Mouse (Mus musculus) stomach, embryonic 15.5 days (tissue): Measurements from ENCODE around the gene Ret. TPM values are rescaled to one million over a fixed set of nuclear protein-coding genes. Genes with fewer than 3 reads are reported as not detected.

Experiments used
- ATAC-seq: fragments of 200-750 bp; cut with Nextera tagmentation; 2 replicates; pipeline ENCODE4 v1.8.0; 2017; ENCODE audit warnings: low read depth, moderate number of reproducible peaks, moderate TSS enrichment; ENCODE audit not compliant: insufficient read depth, low FRiP score
- H3K27ac ChIP-seq: fragments of 300-500 bp; sonication (generic); 2 replicates; pipeline ENCODE4 v1.5.1; 2015; ENCODE audit warnings: mild to moderate bottlenecking, inconsistent platforms
- H3K27me3 ChIP-seq: fragments of 300-500 bp; sonication (generic); replicated peaks from 2 replicates; pipeline ENCODE4 v1.6.1; 2015; ENCODE audit warnings: inconsistent platforms
- H3K36me3 ChIP-seq: fragments of 300-500 bp; sonication (generic); 2 replicates; pipeline ENCODE4 v1.6.1; 2015; ENCODE audit warnings: inconsistent platforms
- H3K4me1 ChIP-seq: fragments of 300-500 bp; sonication (generic); 2 replicates; pipeline ENCODE4 v1.6.1; 2015; ENCODE audit warnings: inconsistent platforms
- H3K4me2 ChIP-seq: fragments of 300-500 bp; sonication (generic); 2 replicates; pipeline ENCODE4 v1.6.1; 2015; ENCODE audit warnings: mild to moderate bottlenecking, inconsistent platforms
- H3K4me3 ChIP-seq: fragments of 300-500 bp; sonication (generic); replicated peaks from 2 replicates; pipeline ENCODE4 v1.5.1; 2015; ENCODE audit warnings: inconsistent platforms
- H3K9ac ChIP-seq: fragments of 300-500 bp; sonication (generic); 2 replicates; pipeline ENCODE4 v1.6.1; 2015; ENCODE audit warnings: inconsistent platforms
- H3K9me3 ChIP-seq: fragments of 300-500 bp; sonication (generic); 2 replicates; pipeline ENCODE4 v1.6.1; 2016; ENCODE audit warnings: inconsistent platforms
- WGBS: fragments of 180-500 bp; shearing (Covaris S2); methylation state at CpG from one replicate; pipeline ENCODE4 v1.1.7; 2015; 5-methylcytosine and 5-hydroxymethylcytosine counted together
- polyA plus RNA-seq: library from polyadenylated mRNA; unstranded; fragments of >200 nt; fragmentation: Nextera tagmentation; extraction: Ambion mirVana; gene quantifications from 2 replicates; pipeline ENCODE4 v1.2.1, GENCODE M21; 2015

The Ret gene
- polyA plus RNA-seq, 1 experiment from 2014 or later = 15.3 TPM

DNA sequence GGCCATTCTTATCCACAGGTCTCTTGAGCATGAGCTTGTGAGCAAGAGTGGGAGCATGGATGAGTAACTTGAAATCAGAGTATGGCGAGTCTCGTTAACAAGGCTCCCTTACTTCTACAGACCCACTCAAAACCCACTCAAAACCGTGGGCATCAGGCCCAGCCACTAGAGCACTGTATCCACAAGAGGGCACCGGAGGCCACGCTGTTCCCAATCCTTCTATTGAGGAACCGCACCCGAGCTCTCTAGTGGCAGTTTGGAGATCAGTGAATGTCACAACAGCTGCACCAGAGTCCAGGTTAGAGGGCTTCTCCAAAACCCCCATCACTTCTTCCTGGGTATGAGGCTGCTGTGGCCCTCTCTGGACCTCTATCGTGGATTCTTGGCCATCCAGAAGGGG lies 2.4 kb downstream of the Ret start:
- H3K4me3 ChIP-seq = no peak overlapping the region
- peaks cover 52% of the 10 kb centered on the region for H3K27me3 ChIP-seq

DNA sequence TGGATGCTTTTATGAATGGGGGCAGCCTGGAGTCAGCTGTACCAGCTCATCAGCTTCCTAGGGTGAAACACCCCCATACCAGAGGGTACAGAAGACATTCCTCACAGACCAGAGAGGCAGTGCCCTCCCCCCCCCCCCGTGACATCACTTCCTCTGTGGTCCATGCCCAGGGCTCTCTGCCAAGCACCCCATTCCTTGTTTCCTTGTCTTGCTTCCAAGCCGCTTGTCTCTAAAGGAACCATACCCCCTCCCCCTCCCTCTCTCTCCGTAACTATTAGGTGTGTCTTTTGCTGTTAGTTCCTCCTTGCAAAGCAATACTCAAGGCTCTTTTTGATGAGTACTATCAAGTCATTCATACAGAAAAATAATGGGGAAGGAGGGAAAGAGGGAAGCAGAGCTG lies 4.6 kb downstream of the Ret start:
- Histone ChIP-seq H3K4me1 (peaks cover 14% of the 10 kb centered on the region; the same call in 1 of the 2 replicates), H3K4me3 (no peak overlapping the region), H3K36me3 (no peaks in the 10 kb centered on the region), H3K9ac (no peak overlapping the region), H3K9me3 (no peaks in the 10 kb centered on the region), H3K27me3 (peaks cover 44% of the 10 kb centered on the region), H3K27ac (no peak overlapping the region), H3K4me2 (no peak overlapping the region)
- no peak for ATAC-seq
- WGBS = 36% methylated on average over 3 of the region's 3 CpGs

More for the DNA sequence above, 2.4 kb downstream of the Ret start:
- Histone ChIP-seq H3K9ac (no peak overlapping the region), H3K27ac (no peak overlapping the region), H3K36me3 (no peaks in the 10 kb centered on the region), H3K9me3 (no peaks in the 10 kb centered on the region), H3K4me2 (no peak overlapping the region), H3K4me1 (peaks cover 18% of the 10 kb centered on the region; the same call in 1 of the 2 replicates)
- 24% methylated on average over 8 of the region's 8 CpGs for WGBS
- ATAC-seq = no peak

DNA sequence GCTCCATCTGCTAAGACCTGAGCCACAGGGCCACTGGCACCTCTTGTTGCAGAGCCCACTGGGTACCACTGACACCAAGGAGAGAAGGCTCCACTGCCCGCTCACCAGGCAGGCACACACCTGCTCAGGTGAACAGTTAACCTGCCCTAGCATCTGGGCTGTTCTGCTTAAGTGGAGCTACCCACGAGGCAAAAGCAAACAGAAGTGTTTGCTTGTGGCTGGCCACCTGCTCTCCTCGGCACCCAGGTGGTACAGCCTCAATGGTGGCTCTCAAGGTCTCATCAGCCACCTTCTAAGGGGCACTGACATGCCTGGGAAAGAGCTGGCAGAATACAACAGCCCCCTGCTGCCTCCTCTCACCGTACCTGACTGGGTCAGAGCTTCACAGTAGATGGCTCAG lies 5.3 kb downstream of the Ret start:
- WGBS = 45% methylated on average over 4 of the region's 4 CpGs
- Histone ChIP-seq H3K9me3 (no peaks in the 10 kb centered on the region), H3K4me1 (peaks cover 9% of the 10 kb centered on the region; the same call in 1 of the 2 replicates), H3K9ac (no peak overlapping the region), H3K4me3 (no peak overlapping the region), H3K27me3 (peaks cover 37% of the 10 kb centered on the region), H3K27ac (no peak overlapping the region), H3K4me2 (0 out of 2 replicates have a peak overlapping the region, but pooled peaks have one; percentile 9), H3K36me3 (no peaks in the 10 kb centered on the region)
- ATAC-seq = peak; percentile 20; the same call in 1 of the 2 replicates

DNA sequence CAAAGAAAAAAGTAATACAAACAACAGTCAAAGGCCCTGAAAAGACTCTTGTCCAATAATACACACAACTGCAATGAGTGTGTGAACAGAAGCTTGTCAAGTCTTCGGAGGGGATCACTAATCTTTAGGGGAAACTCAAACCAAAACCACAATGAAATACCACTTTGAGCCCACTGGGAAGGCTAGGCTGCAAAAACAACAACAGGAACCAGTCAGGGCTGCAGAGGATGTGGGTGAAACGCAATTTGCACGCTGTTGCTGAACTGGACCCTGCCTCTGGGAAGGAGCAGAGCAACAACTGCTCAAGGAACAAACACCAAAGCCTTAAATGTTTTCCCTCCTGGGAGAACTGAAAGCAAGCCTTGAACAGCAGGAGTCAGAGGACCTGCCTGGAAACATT lies 7.8 kb downstream of the Ret start:
- Histone ChIP-seq H3K27ac (no peak overlapping the region), H3K4me2 (no peak overlapping the region), H3K4me1 (no peaks in the 10 kb centered on the region), H3K27me3 (peaks cover 14% of the 10 kb centered on the region), H3K36me3 (no peaks in the 10 kb centered on the region), H3K4me3 (no peak overlapping the region), H3K9me3 (no peaks in the 10 kb centered on the region), H3K9ac (no peak overlapping the region)
- 56% methylated on average over 3 of the region's 3 CpGs for WGBS
- ATAC-seq = no peak

DNA sequence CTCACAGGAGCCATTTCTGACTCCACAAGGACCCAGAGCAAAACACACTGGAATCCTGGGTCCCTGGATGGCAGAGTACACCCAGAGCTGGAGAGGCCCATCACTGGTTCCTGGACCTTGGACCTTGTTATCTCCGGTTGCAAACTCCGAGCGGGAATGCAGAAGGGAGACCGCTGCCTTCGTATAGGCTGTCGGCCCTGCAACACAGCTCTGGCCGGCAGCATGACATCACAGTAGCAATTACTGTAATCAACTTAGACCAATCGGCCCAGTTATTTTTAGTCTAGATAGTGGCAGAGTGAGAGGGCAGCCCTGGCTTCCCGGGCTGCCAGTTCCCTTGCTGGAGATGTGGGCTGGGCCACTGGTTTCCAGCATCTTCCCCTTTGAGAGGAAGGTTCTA lies 8.9 kb downstream of the Ret start:
- Histone ChIP-seq H3K9me3 (no peaks in the 10 kb centered on the region), H3K36me3 (no peaks in the 10 kb centered on the region), H3K4me1 (no peaks in the 10 kb centered on the region), H3K27me3 (peaks cover 4% of the 10 kb centered on the region), H3K4me2 (no peak overlapping the region), H3K9ac (no peak overlapping the region), H3K4me3 (no peak overlapping the region), H3K27ac (no peak overlapping the region)
- ATAC-seq = no peak; the same call in 1 of the 2 replicates
- 59% methylated on average over 9 of the region's 9 CpGs for WGBS

DNA sequence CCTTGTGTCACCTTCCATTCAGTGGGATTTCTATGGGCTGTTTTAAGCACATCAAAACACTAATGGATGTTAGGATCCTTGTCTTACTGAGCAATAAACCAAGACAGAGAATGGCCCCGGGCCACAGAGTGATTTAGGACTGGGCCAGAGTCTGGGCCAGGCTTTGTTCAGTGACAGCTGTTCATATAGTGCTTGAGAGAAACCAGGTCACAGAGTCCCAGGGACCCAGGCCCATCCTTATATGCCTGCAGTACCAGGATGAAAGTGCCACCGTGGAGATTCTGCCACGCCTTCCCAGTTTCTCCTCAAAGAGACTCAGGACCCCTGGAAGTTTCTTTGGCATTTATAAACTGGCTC lies 10.3 kb downstream of the Ret start:
- Histone ChIP-seq H3K9me3 (no peaks in the 10 kb centered on the region), H3K27ac (no peak overlapping the region), H3K27me3 (no peaks in the 10 kb centered on the region), H3K4me1 (no peaks in the 10 kb centered on the region), H3K4me3 (no peak overlapping the region), H3K9ac (no peak overlapping the region), H3K4me2 (no peak overlapping the region), H3K36me3 (no peaks in the 10 kb centered on the region)
- ATAC-seq = no peak
- WGBS = 63% methylated on average over 3 of the region's 3 CpGs

DNA sequence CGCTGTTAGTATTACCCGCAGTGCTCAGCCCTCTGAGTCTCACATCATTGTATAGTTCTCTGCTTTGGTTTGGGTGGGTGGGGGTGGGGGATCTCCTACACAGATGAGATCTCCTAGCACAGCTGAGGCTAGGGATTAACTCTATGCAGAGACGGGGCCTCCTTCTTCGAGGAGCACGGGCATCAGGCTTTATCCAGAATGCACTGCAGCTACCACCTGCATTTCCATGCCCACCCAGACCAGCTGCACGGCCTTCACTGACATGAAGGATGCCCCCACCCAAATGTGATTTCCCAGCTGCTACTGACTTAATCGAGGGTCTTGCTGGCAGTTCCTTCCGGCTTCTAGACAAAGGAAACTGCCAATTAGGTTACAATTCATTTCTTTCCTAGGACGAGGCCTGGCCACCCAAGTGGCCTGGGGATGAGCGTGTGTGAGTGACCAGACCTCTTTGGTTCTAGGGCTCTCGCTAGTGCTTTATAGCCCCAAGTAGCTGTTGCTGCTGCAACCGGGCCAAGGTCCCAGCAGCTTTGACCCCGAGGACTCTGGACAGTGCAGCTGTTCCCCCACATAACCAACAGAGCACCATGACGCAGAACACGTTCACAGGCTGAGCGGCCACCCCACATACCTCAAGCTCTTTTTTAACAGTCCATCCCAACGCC lies 10.8 kb downstream of the Ret start:
- H3K9me3 ChIP-seq = no peaks in the 10 kb centered on the region
- H3K27ac ChIP-seq = no peak overlapping the region
- H3K4me3 ChIP-seq = no peak overlapping the region
- H3K9ac ChIP-seq = no peak overlapping the region
- no peaks in the 10 kb centered on the region for H3K36me3 ChIP-seq
- ATAC-seq = no peak
- H3K27me3 ChIP-seq = no peaks in the 10 kb centered on the region
- WGBS = 65% methylated on average over 17 of the region's 17 CpGs
- H3K4me2 ChIP-seq = no peak overlapping the region
- no peaks in the 10 kb centered on the region for H3K4me1 ChIP-seq

DNA sequence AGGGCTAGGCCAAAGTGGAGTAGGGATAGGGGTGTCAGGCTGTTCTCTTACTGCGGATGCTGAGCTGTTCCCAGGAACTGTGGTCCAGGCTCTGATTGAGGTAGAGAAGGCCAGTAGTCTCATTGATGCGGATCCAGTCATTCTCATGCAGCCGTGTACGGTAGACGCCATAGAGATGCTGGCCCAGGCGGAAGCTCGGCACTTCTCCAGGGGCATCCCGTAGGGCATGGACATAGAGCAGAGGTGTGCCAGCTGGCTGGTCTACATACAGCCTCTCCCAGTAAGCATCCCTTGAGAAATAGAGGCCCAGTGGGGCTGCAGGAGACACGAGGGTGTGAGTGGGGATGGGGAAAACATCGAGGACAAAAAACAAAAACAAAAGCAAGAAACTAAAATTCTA lies 13.4 kb downstream of the Ret start:
- WGBS = 89% methylated on average over 10 of the region's 10 CpGs
- Histone ChIP-seq H3K4me2 (no peak overlapping the region), H3K4me3 (no peak overlapping the region), H3K9me3 (no peaks in the 10 kb centered on the region), H3K27me3 (no peaks in the 10 kb centered on the region), H3K4me1 (peaks cover 4% of the 10 kb centered on the region; the same call in 1 of the 2 replicates), H3K36me3 (no peaks in the 10 kb centered on the region), H3K27ac (no peak overlapping the region), H3K9ac (no peak overlapping the region)
- ATAC-seq = no peak

DNA sequence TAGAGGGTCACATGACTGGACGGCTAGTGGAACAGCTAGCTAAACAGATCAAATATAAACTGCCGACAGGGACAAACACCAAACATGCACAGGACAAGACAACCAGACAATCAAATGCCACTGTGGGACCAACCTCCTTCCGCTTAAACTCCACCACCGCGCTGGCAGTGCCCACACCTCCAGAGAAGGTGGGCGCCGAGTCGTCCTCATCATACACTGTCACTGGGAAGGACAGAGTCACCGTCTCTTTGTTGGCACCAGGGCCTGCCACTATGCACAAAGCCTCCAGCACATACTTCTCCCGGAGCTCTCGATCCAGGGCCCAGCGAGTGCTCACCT lies 17.5 kb downstream of the Ret start:
- no peak overlapping the region for H3K4me3 ChIP-seq
- ATAC-seq = no peak; the same call in 1 of the 2 replicates
- no peaks in the 10 kb centered on the region for H3K27me3 ChIP-seq
- 74% methylated on average over 12 of the region's 12 CpGs for WGBS
- H3K4me1 ChIP-seq = peaks cover 4% of the 10 kb centered on the region; the same call in 1 of the 2 replicates
- H3K9me3 ChIP-seq = no peaks in the 10 kb centered on the region
- no peak overlapping the region for H3K4me2 ChIP-seq
- H3K9ac ChIP-seq = no peak overlapping the region
- H3K36me3 ChIP-seq = no peaks in the 10 kb centered on the region
- no peak overlapping the region for H3K27ac ChIP-seq

DNA sequence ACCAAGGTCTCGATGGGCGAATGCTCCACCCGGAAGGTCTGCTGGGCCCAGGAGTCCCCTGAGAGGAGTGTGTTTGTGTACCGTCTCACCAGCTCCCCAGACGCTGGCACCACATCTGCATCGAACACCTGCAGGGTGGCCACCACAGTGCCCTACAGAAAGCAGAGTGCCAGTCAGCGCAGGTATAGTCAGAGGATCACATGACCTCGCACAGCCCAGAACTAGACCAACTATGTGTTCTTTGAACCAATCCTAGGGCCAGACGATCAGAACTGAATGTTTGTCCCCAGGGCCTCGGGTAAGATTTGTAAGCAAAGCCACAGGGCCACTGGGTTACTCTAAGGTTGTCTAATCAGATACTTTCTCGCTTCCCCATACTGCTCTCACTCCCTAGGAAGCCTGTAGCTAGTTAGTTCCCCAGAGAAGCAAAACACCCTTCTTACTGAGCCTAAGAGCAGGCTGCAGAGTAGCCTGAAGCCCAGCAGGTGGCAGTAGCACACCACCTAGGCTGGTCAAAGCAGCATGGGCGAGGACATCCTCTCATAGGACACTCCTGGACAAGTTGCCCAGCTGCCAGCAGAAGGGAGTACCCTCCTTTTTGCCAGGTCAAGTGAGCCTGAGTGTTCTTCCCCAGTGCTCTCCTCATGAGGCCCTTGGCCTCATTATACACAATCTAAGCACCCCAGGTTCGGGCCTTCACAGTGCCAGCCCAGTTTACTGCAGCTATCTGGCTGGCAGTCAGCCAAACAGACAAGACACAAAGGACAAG lies 18.0 kb downstream of the Ret start:
- Histone ChIP-seq H3K9me3 (no peaks in the 10 kb centered on the region), H3K9ac (no peak overlapping the region), H3K36me3 (no peaks in the 10 kb centered on the region), H3K27me3 (no peaks in the 10 kb centered on the region), H3K4me1 (peaks cover 4% of the 10 kb centered on the region; the same call in 1 of the 2 replicates), H3K4me3 (no peak overlapping the region), H3K4me2 (no peak overlapping the region), H3K27ac (no peak overlapping the region)
- peak; percentile 54 for ATAC-seq
- 59% methylated on average over 13 of the region's 13 CpGs for WGBS

DNA sequence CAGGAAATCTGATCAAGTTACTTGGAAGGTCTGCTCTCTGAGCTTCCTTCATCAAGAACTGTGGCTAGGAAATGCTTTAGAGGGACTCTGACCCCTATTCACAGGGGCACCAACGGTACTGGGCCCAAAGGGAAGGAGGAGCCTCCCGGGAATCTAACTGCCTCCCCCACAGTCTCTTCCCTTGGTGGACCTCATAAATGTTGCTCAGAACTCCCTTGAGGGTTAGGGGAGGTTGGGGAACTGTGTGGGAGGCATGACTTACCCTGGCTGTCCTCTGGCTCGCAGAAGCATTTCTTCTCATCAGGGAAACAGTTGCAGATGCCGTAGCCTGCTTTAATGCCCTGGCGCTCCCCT lies 23.6 kb downstream of the Ret start:
- Histone ChIP-seq H3K4me2 (no peak overlapping the region), H3K9me3 (no peaks in the 10 kb centered on the region), H3K27me3 (no peaks in the 10 kb centered on the region), H3K27ac (no peak overlapping the region), H3K9ac (no peak overlapping the region), H3K4me3 (no peak overlapping the region), H3K36me3 (no peaks in the 10 kb centered on the region), H3K4me1 (no peaks in the 10 kb centered on the region)
- no peak for ATAC-seq
- WGBS = 76% methylated on average over 5 of the region's 5 CpGs

DNA sequence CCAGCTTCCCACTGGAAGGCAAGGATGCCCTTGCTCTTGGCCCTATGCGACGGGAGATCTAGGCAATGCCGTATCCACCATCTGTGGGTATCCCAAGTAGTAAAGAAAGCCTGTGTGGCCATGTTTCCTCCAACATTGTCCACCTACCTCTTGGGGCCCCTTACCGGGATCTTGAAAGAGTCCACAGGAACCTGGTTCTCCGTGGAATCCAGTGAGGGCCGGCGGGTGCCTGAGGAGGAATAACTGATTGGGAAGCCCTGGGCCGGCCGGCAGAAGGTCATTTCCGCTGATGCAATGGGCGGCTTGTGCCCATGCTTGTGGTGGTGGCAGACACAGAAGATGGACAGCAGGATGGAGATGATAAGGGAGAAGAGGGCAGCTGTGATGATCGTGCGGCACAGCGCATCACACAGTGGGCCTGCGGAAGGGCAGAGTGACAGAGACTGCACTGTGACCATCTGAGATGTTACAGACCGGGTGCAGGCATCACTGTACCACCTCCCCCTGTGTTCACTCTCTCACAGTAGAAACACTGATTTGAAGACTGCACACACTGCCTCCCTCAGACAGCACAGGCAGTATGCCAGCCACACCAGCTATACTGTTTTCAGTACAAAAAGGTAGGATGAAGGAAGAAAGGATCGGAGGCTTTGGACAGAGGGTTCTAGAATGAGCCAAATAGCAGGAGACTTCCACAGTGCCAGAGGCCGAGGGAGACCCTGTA lies 24.1 kb downstream of the Ret start:
- no peak for ATAC-seq
- H3K4me2 ChIP-seq = no peak overlapping the region

More for the DNA sequence above, 24.1 kb downstream of the Ret start:
- H3K4me3 ChIP-seq = no peak overlapping the region
- H3K9me3 ChIP-seq = no peaks in the 10 kb centered on the region
- H3K4me1 ChIP-seq = no peaks in the 10 kb centered on the region
- H3K27ac ChIP-seq = no peak overlapping the region
- 89% methylated on average over 18 of the region's 18 CpGs for WGBS
- H3K27me3 ChIP-seq = no peaks in the 10 kb centered on the region
- no peak overlapping the region for H3K9ac ChIP-seq
- H3K36me3 ChIP-seq = no peaks in the 10 kb centered on the region
